Mouse (Mus musculus) intestine, embryonic 14.5 days (tissue): Measurements from ENCODE around the gene Abhd10. TPM values are rescaled to one million over a fixed set of nuclear protein-coding genes. Genes with fewer than 3 reads are reported as not detected.

Experiments
- ATAC-seq: fragments of 200-750 bp; cut with Nextera tagmentation; replicated peaks from 2 replicates; pipeline ENCODE4 v1.8.0; 2017; ENCODE audit warnings: low read depth, moderate number of reproducible peaks, moderate TSS enrichment, moderate library complexity; ENCODE audit not compliant: low FRiP score, low TSS enrichment
- DNase-seq: peaks from one replicate; pipeline ENCODE4 v3.0.0-alpha.2; 2018; ENCODE audit warnings: low spot score
- H3K27ac ChIP-seq: fragments of 300-500 bp; sonication (generic); 2 replicates; pipeline ENCODE4 v1.5.1; 2014; ENCODE audit warnings: low read depth, mild to moderate bottlenecking, control low read depth
- H3K27me3 ChIP-seq: fragments of 300-500 bp; sonication (generic); replicated peaks from 2 replicates; pipeline ENCODE4 v1.6.1; 2014; ENCODE audit warnings: low read length, control low read depth; ENCODE audit not compliant: control insufficient read depth, insufficient read depth
- H3K36me3 ChIP-seq: fragments of 300-500 bp; sonication (generic); 2 replicates; pipeline ENCODE4 v1.6.1; 2014; ENCODE audit warnings: low read length, control low read depth; ENCODE audit not compliant: control insufficient read depth, insufficient read depth
- H3K4me1 ChIP-seq: fragments of 300-500 bp; sonication (generic); replicated peaks from 2 replicates; pipeline ENCODE4 v1.6.1; 2014; ENCODE audit warnings: low read length, control low read depth, mixed read lengths; ENCODE audit not compliant: control insufficient read depth, insufficient read depth
- H3K4me2 ChIP-seq: fragments of 300-500 bp; sonication (generic); 2 replicates; pipeline ENCODE4 v1.6.1; 2014; ENCODE audit warnings: low read length
- H3K4me3 ChIP-seq: fragments of 300-500 bp; sonication (generic); 2 replicates; pipeline ENCODE4 v1.5.1; 2014; ENCODE audit warnings: low read depth, low read length, control low read depth, mixed read lengths
- H3K9ac ChIP-seq: fragments of 300-500 bp; sonication (generic); 2 replicates; pipeline ENCODE4 v1.6.1; 2014; ENCODE audit warnings: mild to moderate bottlenecking, low read length
- H3K9me3 ChIP-seq: fragments of 300-500 bp; sonication (generic); 2 replicates; pipeline ENCODE4 v1.6.1; 2016; ENCODE audit warnings: low read length, control low read depth; ENCODE audit not compliant: control insufficient read depth
- WGBS: fragments of 180-500 bp; shearing (Covaris S2); extraction: QIAGEN DNeasy Blood & Tissue Kit; methylation state at CpG from one replicate; pipeline ENCODE4 v1.1.7; 2014; 5-methylcytosine and 5-hydroxymethylcytosine counted together
- polyA plus RNA-seq: library from polyadenylated mRNA; unstranded; fragments of >200 nt; fragmentation: Nextera tagmentation; extraction: Ambion mirVana; gene quantifications from 2 replicates; pipeline ENCODE4 v1.2.1, GENCODE M21; 2014

Abhd10 gene
- polyA plus RNA-seq = 33.9 and 37.8 TPM in 2 replicates

- H3K4me3 ChIP-seq = peak within 1 kb of the TSS; percentile 94
- H3K9ac ChIP-seq = peak within 1 kb of the TSS; percentile 97
- no peaks in the 10 kb centered on the region for H3K27me3 ChIP-seq
- peak within 1 kb of the TSS; percentile 90 for H3K27ac ChIP-seq
- peaks cover 19% of the 10 kb centered on the region for H3K4me1 ChIP-seq
- DNase-seq = peak; percentile 98
- WGBS = under 1% methylated on average over 50 of the region's 51 CpGs
- H3K4me2 ChIP-seq = peak within 1 kb of the TSS; percentile 56
- no peaks in the 10 kb centered on the region for H3K9me3 ChIP-seq
- ATAC-seq = peak; percentile 98
- peaks cover 21% of the 10 kb centered on the region for H3K36me3 ChIP-seq
Measured at GRCm38 (mm10) chr16:45742615-45743476, at the start of gene Abhd10. Gene Abhd10, minus strand, starts transcription at chr16:45742955.

- no peak overlapping the region for H3K4me2 ChIP-seq
- no peaks in the 10 kb centered on the region for H3K4me1 ChIP-seq
- ATAC-seq (no peak), DNase-seq (no peak)
- 68% methylated on average over 5 of the region's 5 CpGs for WGBS
- H3K9ac ChIP-seq = no peak overlapping the region
- H3K9me3 ChIP-seq = no peaks in the 10 kb centered on the region
- peaks cover 65% of the 10 kb centered on the region for H3K36me3 ChIP-seq
- H3K27me3 ChIP-seq = no peaks in the 10 kb centered on the region
- no peak overlapping the region for H3K27ac ChIP-seq
- no peak overlapping the region for H3K4me3 ChIP-seq
Measured at GRCm38 (mm10) chr16:45791286-45791685, 48.5 kb upstream of the Abhd10 start.

- Histone ChIP-seq H3K9me3 (no peaks in the 10 kb centered on the region), H3K4me3 (no peak overlapping the region), H3K36me3 (peaks cover 59% of the 10 kb centered on the region), H3K4me1 (no peaks in the 10 kb centered on the region), H3K9ac (no peak overlapping the region), H3K4me2 (no peak overlapping the region), H3K27ac (no peak overlapping the region), H3K27me3 (no peaks in the 10 kb centered on the region)
- no peak for ATAC-seq
- 77% methylated on average over 2 of the region's 2 CpGs for WGBS
- DNase-seq = no peak
Measured at GRCm38 (mm10) chr16:45789311-45789710, 46.6 kb upstream of the Abhd10 start.

- H3K27me3 ChIP-seq = no peaks in the 10 kb centered on the region
- H3K36me3 ChIP-seq = peaks cover 51% of the 10 kb centered on the region
Measured at GRCm38 (mm10) chr16:45787650-45788049, 44.9 kb upstream of the Abhd10 start.

GRCm38 (mm10) chr16:45786639-45787038 lies 43.9 kb upstream of the Abhd10 start:
- H3K27ac ChIP-seq = no peak overlapping the region
- peaks cover 47% of the 10 kb centered on the region for H3K36me3 ChIP-seq
- no peaks in the 10 kb centered on the region for H3K9me3 ChIP-seq
- WGBS = 43% methylated on average over 8 of the region's 8 CpGs
- no peaks in the 10 kb centered on the region for H3K27me3 ChIP-seq
- no peak overlapping the region for H3K4me3 ChIP-seq
- DNase-seq (no peak), ATAC-seq (no peak)
- no peak overlapping the region for H3K4me2 ChIP-seq
- no peaks in the 10 kb centered on the region for H3K4me1 ChIP-seq
- no peak overlapping the region for H3K9ac ChIP-seq

More at GRCm38 (mm10) chr16:45787650-45788049, 44.9 kb upstream of the Abhd10 start:
- no peak overlapping the region for H3K27ac ChIP-seq
- H3K9me3 ChIP-seq = no peaks in the 10 kb centered on the region
- no peak overlapping the region for H3K4me3 ChIP-seq
- DNase-seq = no peak
- H3K9ac ChIP-seq = no peak overlapping the region
- no peak for ATAC-seq
- H3K4me2 ChIP-seq = no peak overlapping the region
- WGBS = 86% methylated on average over 6 of the region's 6 CpGs
- no peaks in the 10 kb centered on the region for H3K4me1 ChIP-seq

GRCm38 (mm10) chr16:45780001-45780400 lies 37.2 kb upstream of the Abhd10 start:
- no peaks in the 10 kb centered on the region for H3K27me3 ChIP-seq
- H3K4me2 ChIP-seq = no peak overlapping the region
- H3K4me3 ChIP-seq = no peak overlapping the region
- 73% methylated on average over 6 of the region's 6 CpGs for WGBS
- DNase-seq (no peak), ATAC-seq (no peak)
- no peaks in the 10 kb centered on the region for H3K9me3 ChIP-seq
- peaks cover 70% of the 10 kb centered on the region for H3K36me3 ChIP-seq
- H3K4me1 ChIP-seq = no peaks in the 10 kb centered on the region
- H3K27ac ChIP-seq = no peak overlapping the region
- H3K9ac ChIP-seq = no peak overlapping the region

GRCm38 (mm10) chr16:45774813-45775212 lies 32.1 kb upstream of the Abhd10 start:
- H3K4me2 ChIP-seq = no peak overlapping the region
- H3K36me3 ChIP-seq = peaks cover 92% of the 10 kb centered on the region
- H3K9me3 ChIP-seq = no peaks in the 10 kb centered on the region
- WGBS = 87% methylated on average over 5 of the region's 5 CpGs
- no peak overlapping the region for H3K4me3 ChIP-seq
- DNase-seq (no peak), ATAC-seq (no peak)
- H3K9ac ChIP-seq = no peak overlapping the region
- no peaks in the 10 kb centered on the region for H3K4me1 ChIP-seq
- no peak overlapping the region for H3K27ac ChIP-seq
- H3K27me3 ChIP-seq = no peaks in the 10 kb centered on the region

GRCm38 (mm10) chr16:45770914-45771313 lies 28.2 kb upstream of the Abhd10 start:
- H3K9ac ChIP-seq = no peak overlapping the region
- H3K36me3 ChIP-seq = peaks cover 82% of the 10 kb centered on the region
- H3K4me2 ChIP-seq = no peak overlapping the region
- H3K27me3 ChIP-seq = no peaks in the 10 kb centered on the region
- DNase-seq (no peak), ATAC-seq (no peak)
- H3K27ac ChIP-seq = no peak overlapping the region
- no peaks in the 10 kb centered on the region for H3K4me1 ChIP-seq
- no peak overlapping the region for H3K4me3 ChIP-seq
- 95% methylated on average over 6 of the region's 6 CpGs for WGBS
- H3K9me3 ChIP-seq = no peaks in the 10 kb centered on the region
